ENCODE assay signal across 9 mouse cellular contexts in genomic region chr6:5977238-5977920, GRCm38 (mm10).
DNase-seq lines count a peak whose midpoint lies in the region; ATAC-seq and TF ChIP-seq lines count a peak whose summit lies in the region.
"Had no signal": no experiment of that assay in that cellular context is flagged by ENCODE, and none has a peak within 500 bp of the region (broad histone marks: within the 10 kb centered on the region; RNA-seq: fewer than 3 reads in every experiment).

No protein-coding gene starts in this region.

- H3K4me3 ChIP-seq in intestine, embryonic 14.5 days (ENCODE audit: low read depth, low read length): no peak overlapping the region
- no peak overlapping the region for H3K4me3 ChIP-seq in intestine, postnatal 0 days (ENCODE audit: low read depth, low read length)
- H3K4me3 ChIP-seq in heart, embryonic 11.5 days (ENCODE audit: low read depth, low read length): no peak overlapping the region
- peak overlapping the region; percentile 16; the same call in 1 of the 2 replicates for H3K4me3 ChIP-seq in lung, embryonic 16.5 days (ENCODE audit: low read length)
- H3K4me3 ChIP-seq: neural tube, embryonic 15.5 days had no signal

- no peaks in the 10 kb centered on the region for H3K4me1 ChIP-seq in intestine, embryonic 14.5 days (replicated peaks; ENCODE audit: control insufficient read depth, insufficient read depth, low read length)
- no peaks in the 10 kb centered on the region for H3K4me1 ChIP-seq in intestine, postnatal 0 days (replicated peaks; ENCODE audit: control insufficient read depth, insufficient read depth, low read length)
- no peaks in the 10 kb centered on the region for H3K4me1 ChIP-seq in heart, embryonic 11.5 days (ENCODE audit: control insufficient read depth, insufficient read depth, low read length)
- H3K4me1 ChIP-seq in lung, embryonic 16.5 days (replicated peaks; ENCODE audit: control insufficient read depth, insufficient read depth, low read length): peaks cover 3% of the 10 kb centered on the region; the same call in 1 of the 2 replicates
- H3K4me1 ChIP-seq: neural tube, embryonic 15.5 days had no signal

- no peak for ATAC-seq in intestine, embryonic 14.5 days (replicated peaks; ENCODE audit: low FRiP score, low TSS enrichment, low read depth)
- ATAC-seq in intestine, postnatal 0 days: no peak
- no peak for ATAC-seq in heart, embryonic 11.5 days (replicated peaks; ENCODE audit: insufficient number of reproducible peaks, low FRiP score, low TSS enrichment)
- peak; percentile 60 for ATAC-seq in lung, embryonic 16.5 days (ENCODE audit: low read depth)

- H3K9ac ChIP-seq in intestine, embryonic 14.5 days (ENCODE audit: low read length): no peak overlapping the region
- H3K9ac ChIP-seq in intestine, postnatal 0 days (ENCODE audit: low read depth, low read length): no peak overlapping the region
- no peak overlapping the region for H3K9ac ChIP-seq in heart, embryonic 11.5 days (ENCODE audit: low read depth, low read length)
- no peak overlapping the region for H3K9ac ChIP-seq in lung, embryonic 16.5 days (ENCODE audit: low read length)
- H3K9ac ChIP-seq: neural tube, embryonic 15.5 days had no signal

- H3K27me3 ChIP-seq in intestine, embryonic 14.5 days (replicated peaks; ENCODE audit: control insufficient read depth, insufficient read depth, low read length): no peaks in the 10 kb centered on the region
- no peaks in the 10 kb centered on the region for H3K27me3 ChIP-seq in intestine, postnatal 0 days (replicated peaks; ENCODE audit: control insufficient read depth, insufficient read depth, low read length)
- no peaks in the 10 kb centered on the region for H3K27me3 ChIP-seq in heart, embryonic 11.5 days (ENCODE audit: control insufficient read depth, insufficient read depth, low read length)
- H3K27me3 ChIP-seq in lung, embryonic 16.5 days (ENCODE audit: control insufficient read depth, insufficient read depth, low read depth, low read length): no peaks in the 10 kb centered on the region
- H3K27me3 ChIP-seq: neural tube, embryonic 15.5 days had no signal

- H3K27ac ChIP-seq in intestine, embryonic 14.5 days (ENCODE audit: low read depth): peak overlapping the region; percentile 54; the same call in 1 of the 2 replicates
- H3K27ac ChIP-seq in intestine, postnatal 0 days (ENCODE audit: low read depth, low read length): no peak overlapping the region
- H3K27ac ChIP-seq in heart, embryonic 11.5 days (ENCODE audit: low read depth, low read length): peak overlapping the region; percentile 80
- H3K27ac ChIP-seq in lung, embryonic 16.5 days (ENCODE audit: low read length): no peak overlapping the region
- H3K27ac ChIP-seq: neural tube, embryonic 15.5 days had no signal

- H3K36me3 ChIP-seq in intestine, embryonic 14.5 days (ENCODE audit: control insufficient read depth, insufficient read depth, low read length): no peaks in the 10 kb centered on the region
- H3K36me3 ChIP-seq in intestine, postnatal 0 days (ENCODE audit: control insufficient read depth, insufficient read depth): no peaks in the 10 kb centered on the region
- H3K36me3 ChIP-seq in heart, embryonic 11.5 days (ENCODE audit: control insufficient read depth, insufficient read depth, low read length): no peaks in the 10 kb centered on the region
- H3K36me3 ChIP-seq in lung, embryonic 16.5 days (ENCODE audit: control insufficient read depth, insufficient read depth, low read length): no peaks in the 10 kb centered on the region
- H3K36me3 ChIP-seq: neural tube, embryonic 15.5 days had no signal

- DNase-seq in intestine, embryonic 14.5 days (ENCODE audit: low spot score): peak; percentile 50
- peak; percentile 33 for DNase-seq in Muller cell, postnatal 12 days (ENCODE audit: inconsistent ontology term)
- DNase-seq in frontal cortex, postnatal 10 days (ENCODE audit: low spot score in 2 of 2): no peak
- DNase-seq in adrenal gland, adult 18-20 months (ENCODE audit: low spot score in 2 of 2): no peak
- DNase-seq in gastrocnemius, postnatal 25 days: no peak

- H3K4me2 ChIP-seq in intestine, embryonic 14.5 days (ENCODE audit: low read length): no peak overlapping the region
- no peak overlapping the region for H3K4me2 ChIP-seq in intestine, postnatal 0 days (replicated peaks; ENCODE audit: low read depth)
- no peak overlapping the region for H3K4me2 ChIP-seq in heart, embryonic 11.5 days
- H3K4me2 ChIP-seq in lung, embryonic 16.5 days (ENCODE audit: low read depth, low read length): peak overlapping the region; percentile 25
- H3K4me2 ChIP-seq: neural tube, embryonic 15.5 days had no signal

- 38% methylated on average over 15 of the region's 15 CpGs for WGBS in intestine, embryonic 14.5 days
- WGBS in intestine, postnatal 0 days: 49% methylated on average over 15 of the region's 15 CpGs
- WGBS in heart, embryonic 11.5 days (ENCODE audit: insufficient replicate concordance): 37% methylated on average over 15 of the region's 15 CpGs
- 34% methylated on average over 15 of the region's 15 CpGs for WGBS in lung, embryonic 16.5 days

- H3K9me3 ChIP-seq in intestine, embryonic 14.5 days (ENCODE audit: control insufficient read depth, low read length): no peaks in the 10 kb centered on the region
- no peaks in the 10 kb centered on the region for H3K9me3 ChIP-seq in intestine, postnatal 0 days (ENCODE audit: control insufficient read depth)
- H3K9me3 ChIP-seq in heart, embryonic 11.5 days (replicated peaks; ENCODE audit: control insufficient read depth, low read length): no peaks in the 10 kb centered on the region
- no peaks in the 10 kb centered on the region for H3K9me3 ChIP-seq in lung, embryonic 16.5 days (ENCODE audit: control insufficient read depth, low read length)
- H3K9me3 ChIP-seq: neural tube, embryonic 15.5 days had no signal

- TF ChIP-seq CTCF in intestine, postnatal 0 days (IDR thresholded peaks at IDR 0.05; ENCODE audit: low read depth): no peak

Comparison
In these comparisons a context has a peak if more than half of its experiments do, and no peak if none do; other contexts are left out.
1. H3K27ac ChIP-seq: peak in intestine, embryonic 14.5 days (single experiment) and heart, embryonic 11.5 days (single experiment); none in intestine, postnatal 0 days (single experiment) and lung, embryonic 16.5 days (single experiment).
2. DNase-seq: peak in intestine, embryonic 14.5 days (single experiment) and Muller cell, postnatal 12 days (single experiment); none in frontal cortex, postnatal 10 days (0 of 2), adrenal gland, adult 18-20 months (0 of 2) and gastrocnemius, postnatal 25 days (single experiment).